Mouse (Mus musculus) erythroid progenitor cell, adult 5-6 weeks (primary cell): ENCODE data around the gene Ermn. TPM values are rescaled to one million over a fixed set of nuclear protein-coding genes. Genes with fewer than 3 reads are reported as not detected.
A peak's percentile ranks its signal among the peaks of the same experiment; 100 is the strongest.

Experiments used
- ATAC-seq: replicated peaks from 2 replicates; pipeline ENCODE4 v1.8.0; 2016; ENCODE audit warnings: moderate number of reproducible peaks, mild to moderate bottlenecking, moderate TSS enrichment, inconsistent platforms; ENCODE audit not compliant: poor library complexity, low FRiP score, severe bottlenecking
- total RNA-seq, 2 experiments: library from RNA; stranded (forward) in 1 of 2; stranded (reverse) in 1 of 2; fragments of 150-400 nt in 1 of 2; fragments of 186-747, 209-891 nt in 1 of 2; gene quantifications; 2 replicates each; pipeline versions ENCODE4 v1.2.3 to v1.2.4; 2015 to 2017; ENCODE audit warnings: low replicate concordance in 2 of 2

Ermn gene
- not detected in 2 replicates for total RNA-seq (2015; ENCODE audit: low replicate concordance)
- total RNA-seq (2017; ENCODE audit: low replicate concordance), result not detected in 2 replicates

GRCm38 (mm10) chr2:58052821-58053581 lies at the start of gene Ermn:
Gene Ermn (minus strand): TSS chr2:58052864.
- no peak for ATAC-seq

- no peak for ATAC-seq
Observed at GRCm38 (mm10) chr2:58094818-58095217, 42.2 kb upstream of the Ermn start.

GRCm38 (mm10) chr2:58086420-58086819 lies 33.8 kb upstream of the Ermn start:
- no peak for ATAC-seq

- no peak for ATAC-seq
Observed at GRCm38 (mm10) chr2:58079849-58080248, 27.2 kb upstream of the Ermn start.

GRCm38 (mm10) chr2:58055383-58055782 lies 2.7 kb upstream of the Ermn start:
- peak; percentile 39; the same call in 1 of the 2 replicates for ATAC-seq

GRCm38 (mm10) chr2:58041867-58042266 lies 10.8 kb downstream of the Ermn start:
- ATAC-seq, result no peak

GRCm38 (mm10) chr2:58036926-58037325 lies 15.7 kb downstream of the Ermn start:
- no peak for ATAC-seq

- no peak for ATAC-seq
Observed at GRCm38 (mm10) chr2:58035635-58036034, 17.0 kb downstream of the Ermn start.

GRCm38 (mm10) chr2:58031431-58031830 lies 21.2 kb downstream of the Ermn start:
- no peak for ATAC-seq

GRCm38 (mm10) chr2:58029404-58029803 lies 23.3 kb downstream of the Ermn start:
- no peak for ATAC-seq

GRCm38 (mm10) chr2:58026740-58027139 lies 25.9 kb downstream of the Ermn start:
- no peak for ATAC-seq

GRCm38 (mm10) chr2:58023556-58023955 lies 29.1 kb downstream of the Ermn start:
- no peak for ATAC-seq

- ATAC-seq, result no peak
Observed at GRCm38 (mm10) chr2:58007081-58007480, 45.6 kb downstream of the Ermn start.

- no peak for ATAC-seq
Observed at GRCm38 (mm10) chr2:58001497-58001896, 51.2 kb downstream of the Ermn start.

- ATAC-seq, result no peak
Observed at GRCm38 (mm10) chr2:57997752-57998430, 54.8 kb downstream of the Ermn start, which contains the start of gene Galnt5. Gene Galnt5 (plus strand): TSS chr2:57997884.

Other genes with a start within 250 kb of the Ermn start
- not detected in 2 replicates for gene Galnt5, start 55.0 kb downstream of the Ermn start, total RNA-seq (2015; ENCODE audit: low replicate concordance)
- not detected in 2 replicates for gene Galnt5, start 55.0 kb downstream of the Ermn start, total RNA-seq (2017; ENCODE audit: low replicate concordance)
- 15.9 and 16.3 TPM in 2 replicates for gene Cytip, start 142.7 kb upstream of the Ermn start, total RNA-seq (2015; ENCODE audit: low replicate concordance)
- 21.9 and 32.7 TPM in 2 replicates for gene Cytip, start 142.7 kb upstream of the Ermn start, total RNA-seq (2017; ENCODE audit: low replicate concordance)